Mouse (Mus musculus) gastrocnemius, postnatal 14 days (tissue): ENCODE results near the gene Npm1. TPM values are rescaled to one million over a fixed set of nuclear protein-coding genes. Genes with fewer than 3 reads are reported as not detected.

Experiments used
- DNase-seq: peaks from one replicate; pipeline ENCODE4 v3.0.0; 2021; ENCODE audit warnings: mixed read lengths
- intact Hi-C: fragments of 180-260 bp; cut with DNase I; formaldehyde crosslinking; loops from one replicate; pipeline ENCODE4 v1.15.1; 2025; ENCODE audit warnings: low total_unique reads
- total RNA-seq, 2 experiments: library from RNA; stranded (reverse); gene quantifications; 2 replicates each; pipeline ENCODE4 v1.2.3; 2021

Gene Npm1
- total RNA-seq, 2 experiments from 2014 or later, result 136 to 145 TPM

- intact Hi-C loops, result no loop called here
- no peak for DNase-seq
Observed at GRCm38 (mm10) chr11:33195061-33195460, 32.1 kb upstream of the Npm1 start.

DNA sequence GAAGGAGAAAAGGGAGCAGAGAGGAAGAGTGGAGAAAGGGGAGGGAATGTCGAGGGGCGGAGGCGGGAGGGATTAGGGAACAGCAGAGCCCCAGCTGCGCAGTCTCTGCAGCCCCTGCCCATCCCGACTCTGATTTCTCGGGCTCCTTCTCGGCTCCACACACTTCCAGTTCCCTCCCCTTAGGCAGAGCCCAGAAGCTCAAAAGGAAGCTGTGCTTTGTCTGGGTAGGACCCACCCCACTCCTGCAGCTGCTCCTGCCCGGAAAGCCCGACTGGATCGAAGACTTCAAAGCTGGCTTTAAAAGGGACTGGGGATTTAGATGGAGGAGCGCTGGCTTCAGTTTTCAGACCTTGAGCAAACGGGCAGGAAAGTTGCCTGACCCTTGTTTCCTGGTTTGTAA lies 30.7 kb upstream of the Npm1 start:
- DNase-seq, result no peak
- intact Hi-C loops, result no loop called here

DNA sequence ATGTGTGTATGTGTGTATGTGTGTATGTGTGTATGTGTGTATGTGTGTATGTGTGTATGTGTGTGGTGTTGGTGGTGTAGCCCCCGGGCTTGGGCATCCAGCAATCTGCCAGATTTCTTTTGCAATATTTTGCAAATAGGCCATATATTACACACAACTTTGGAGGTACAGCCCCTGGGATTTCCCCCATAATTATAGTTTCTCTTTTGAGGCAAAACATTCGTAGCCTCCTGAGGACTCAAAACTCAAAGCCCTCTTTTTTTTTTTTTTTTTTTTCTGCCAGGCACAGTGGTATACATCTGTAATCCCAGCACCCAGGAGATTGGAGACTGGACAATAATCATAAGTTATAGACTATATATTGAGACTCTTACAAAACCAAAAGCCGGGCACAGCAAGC lies 18.8 kb upstream of the Npm1 start:
- intact Hi-C loops, result no loop called here
- DNase-seq, result no peak

DNA sequence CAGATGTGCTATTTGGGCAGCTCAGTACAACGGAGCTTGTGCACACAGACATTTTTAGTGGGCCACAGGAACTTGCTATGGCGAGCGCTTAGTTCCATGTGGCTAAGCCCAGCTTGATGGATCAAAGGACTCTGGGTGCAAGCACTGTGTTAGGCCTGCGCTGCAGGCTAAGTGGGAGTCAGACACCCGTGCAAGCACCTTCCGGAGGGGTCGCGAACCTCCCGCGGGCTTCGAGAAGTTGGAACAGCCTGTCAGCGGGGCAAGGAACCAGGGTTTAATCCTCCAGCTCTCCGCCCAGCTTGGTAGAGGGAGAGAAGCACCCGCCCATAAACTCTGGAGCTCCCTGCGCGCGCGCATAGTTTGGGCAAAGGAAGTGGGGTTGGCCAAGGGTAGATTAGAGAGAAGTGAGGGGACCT lies 17.7 kb upstream of the Npm1 start:
- intact Hi-C loops, result no loop called here
- no peak for DNase-seq

DNA sequence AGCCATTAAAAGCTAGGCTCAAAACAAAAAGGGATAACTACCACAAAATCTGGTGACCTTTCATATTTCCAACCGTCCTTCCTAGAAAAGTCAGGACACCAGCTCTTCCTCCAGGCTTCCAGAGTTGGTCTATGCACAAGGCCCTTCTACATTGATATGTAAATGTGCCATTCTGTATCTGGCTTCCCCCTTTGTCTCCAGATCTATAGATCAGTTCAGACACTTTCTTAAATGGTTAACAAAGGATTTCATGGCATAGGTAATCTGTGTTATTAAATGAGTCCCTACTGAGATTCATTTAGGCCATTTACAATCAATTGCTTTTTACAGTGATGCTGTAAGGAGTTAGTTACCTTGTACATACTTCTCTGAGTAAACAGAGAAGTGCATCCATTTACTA lies 16.8 kb upstream of the Npm1 start:
- intact Hi-C loops, result loop anchor here (5.0 kb wide), 2 partner anchors 112 to 432 kb away; no protein-coding TSS in a partner anchor
- no peak for DNase-seq

DNA sequence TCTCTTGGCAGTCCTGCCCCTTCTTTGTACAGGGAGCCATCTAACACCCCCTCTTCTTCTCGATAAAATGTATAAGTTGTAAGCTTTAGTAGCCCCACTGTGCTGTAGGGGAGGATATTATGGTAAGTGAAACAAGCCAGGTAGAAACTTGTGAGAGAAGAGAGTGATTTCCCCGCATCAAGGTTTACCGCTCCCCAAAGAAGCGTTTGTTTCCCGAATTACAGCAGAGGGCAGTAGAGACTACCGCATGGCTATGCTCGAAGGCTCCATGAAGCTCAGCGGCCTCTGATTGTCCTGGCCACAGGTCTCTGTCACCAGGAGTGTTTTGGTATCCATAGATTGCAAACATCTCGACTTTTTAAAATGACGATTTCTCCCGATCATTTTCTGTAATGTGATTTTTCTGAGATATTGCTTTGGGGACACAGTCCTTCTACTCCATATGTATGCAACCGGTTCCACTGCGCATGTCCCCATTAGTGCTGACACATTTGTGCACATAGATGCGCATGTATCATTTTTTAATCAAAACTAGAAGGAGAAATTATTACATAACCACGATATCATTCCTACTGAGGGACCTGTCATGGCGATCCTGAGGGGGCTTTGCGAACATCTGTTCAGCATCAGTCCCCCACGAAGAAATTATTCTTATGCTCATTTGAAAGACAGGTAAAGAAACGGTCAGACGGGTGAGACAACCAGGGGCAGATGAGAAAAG lies 13.7 kb upstream of the Npm1 start:
- DNase-seq, result no peak
- intact Hi-C loops, result loop anchor here (5.0 kb wide), 2 partner anchors 116 to 436 kb away; no protein-coding TSS in a partner anchor

- intact Hi-C loops, result loop anchor here (5.0 kb wide), 2 partner anchors 117 to 437 kb away; no protein-coding TSS in a partner anchor
- DNase-seq, result no peak
Observed at GRCm38 (mm10) chr11:33175768-33176167, 12.8 kb upstream of the Npm1 start.

DNA sequence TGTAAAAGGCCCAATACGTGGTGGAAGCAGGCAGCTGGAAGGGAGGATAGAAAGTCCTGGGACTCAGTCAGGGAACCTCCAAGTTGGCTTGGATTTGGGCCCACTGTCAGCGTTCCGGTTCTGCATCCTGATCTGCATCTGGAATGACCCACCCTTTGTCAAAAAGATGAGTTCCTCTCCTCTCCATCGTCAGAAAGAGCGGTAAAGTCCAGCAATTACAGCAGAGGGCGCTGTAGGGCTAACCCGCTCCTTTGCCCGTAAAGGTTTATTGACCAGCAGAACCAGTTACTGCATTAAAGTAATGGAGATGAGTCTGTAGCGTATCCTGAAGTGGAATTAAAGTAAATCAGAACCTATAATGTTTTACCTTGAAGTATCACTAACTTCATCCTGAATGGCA lies 7.5 kb upstream of the Npm1 start:
- intact Hi-C loops, result no loop called here
- peak; percentile 37 for DNase-seq

- peak; percentile 72 for DNase-seq
- intact Hi-C loops, result no loop called here
Observed at GRCm38 (mm10) chr11:33162211-33162997, 602 bp downstream of the Npm1 start.

DNA sequence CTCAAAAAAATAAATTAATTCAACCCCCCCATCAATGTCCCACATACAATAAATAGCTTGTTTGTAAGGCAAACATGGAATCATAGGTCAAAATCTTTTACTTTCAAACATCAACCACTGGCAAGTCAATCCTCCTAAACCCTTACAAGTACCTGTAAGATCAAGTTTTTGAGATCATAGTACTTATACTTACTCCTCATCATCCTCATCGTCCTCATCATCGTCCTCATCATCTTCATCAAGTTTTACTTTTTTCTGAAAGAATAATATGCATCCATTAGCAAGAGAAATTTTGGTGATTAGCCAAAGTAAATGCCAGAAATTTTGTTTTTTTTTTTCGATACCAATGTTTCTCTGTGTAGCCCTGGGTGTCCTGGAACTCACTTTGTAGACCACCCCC lies 3.3 kb downstream of the Npm1 start:
- intact Hi-C loops, result no loop called here

GRCm38 (mm10) chr11:33157453-33158196 lies 5.4 kb downstream of the Npm1 start:
- intact Hi-C loops, result no loop called here
- no peak for DNase-seq

More for the DNA sequence above, 3.3 kb downstream of the Npm1 start:
- DNase-seq, result no peak

DNA sequence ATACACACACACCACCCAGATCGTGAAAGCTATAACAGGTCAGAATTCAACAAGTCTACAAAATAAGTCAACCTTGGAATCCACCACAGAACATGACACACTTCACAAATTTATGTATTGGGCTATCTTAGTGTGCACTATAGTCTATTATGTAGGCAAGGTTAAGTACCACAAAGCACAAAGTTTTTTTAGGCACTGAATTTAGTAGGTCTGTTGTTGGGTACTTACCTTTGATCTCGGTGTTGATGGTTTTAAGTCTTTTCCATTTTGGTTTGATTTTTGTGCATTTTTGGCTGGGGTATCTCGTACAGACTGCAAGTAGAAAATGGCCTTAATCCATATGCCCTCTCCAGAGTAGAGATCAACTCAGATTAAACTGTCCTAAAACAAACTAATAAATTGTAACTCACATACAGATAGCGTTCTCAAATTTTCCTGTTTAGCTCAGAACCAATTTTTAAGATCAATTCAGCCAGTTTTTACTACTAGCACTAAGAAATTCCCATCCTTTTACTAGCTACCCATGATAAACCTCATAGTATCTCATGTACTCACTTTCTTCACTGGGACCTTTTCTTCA lies 6.5 kb downstream of the Npm1 start:
- no peak for DNase-seq
- intact Hi-C loops, result no loop called here

GRCm38 (mm10) chr11:33154459-33154858 lies 8.5 kb downstream of the Npm1 start:
- intact Hi-C loops, result no loop called here
- DNase-seq, result no peak

DNA sequence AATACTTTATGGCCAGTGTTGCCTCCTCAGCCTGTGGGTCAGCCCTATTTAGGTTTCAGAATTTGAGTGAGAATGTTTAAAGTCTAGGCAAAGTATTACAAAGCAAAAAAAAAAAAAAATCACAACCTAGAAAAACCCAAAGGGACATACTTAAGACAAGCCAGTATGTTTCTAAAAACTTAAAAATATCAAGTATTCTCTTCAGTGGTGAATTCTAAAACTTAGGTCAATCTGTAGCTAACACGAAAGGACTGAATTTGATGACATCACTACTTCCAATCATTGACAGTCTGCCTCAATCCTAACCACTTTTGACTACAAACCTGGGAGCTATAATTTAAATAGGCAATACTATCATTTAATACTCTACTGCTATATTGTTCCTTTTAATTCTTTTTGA lies 10.0 kb downstream of the Npm1 start:
- intact Hi-C loops, result no loop called here
- DNase-seq, result no peak

DNA sequence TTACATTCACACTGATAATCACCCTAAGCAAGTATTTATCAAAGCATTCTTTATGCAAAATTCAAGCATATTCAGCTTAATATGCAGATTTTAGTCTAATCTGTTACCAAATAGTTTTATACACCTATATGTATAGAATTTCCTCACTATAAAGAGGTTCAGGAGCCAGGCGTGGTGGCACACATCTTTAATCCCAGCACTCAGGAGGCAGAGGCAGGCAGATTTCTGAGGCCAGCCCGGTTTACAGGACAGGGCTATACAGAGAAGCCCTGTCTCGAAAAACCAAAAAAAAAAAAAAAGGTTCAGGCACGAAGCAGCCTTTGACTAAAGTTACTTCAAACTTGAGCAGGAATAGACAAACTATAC lies 11.2 kb downstream of the Npm1 start:
- intact Hi-C loops, result no loop called here
- no peak for DNase-seq

DNA sequence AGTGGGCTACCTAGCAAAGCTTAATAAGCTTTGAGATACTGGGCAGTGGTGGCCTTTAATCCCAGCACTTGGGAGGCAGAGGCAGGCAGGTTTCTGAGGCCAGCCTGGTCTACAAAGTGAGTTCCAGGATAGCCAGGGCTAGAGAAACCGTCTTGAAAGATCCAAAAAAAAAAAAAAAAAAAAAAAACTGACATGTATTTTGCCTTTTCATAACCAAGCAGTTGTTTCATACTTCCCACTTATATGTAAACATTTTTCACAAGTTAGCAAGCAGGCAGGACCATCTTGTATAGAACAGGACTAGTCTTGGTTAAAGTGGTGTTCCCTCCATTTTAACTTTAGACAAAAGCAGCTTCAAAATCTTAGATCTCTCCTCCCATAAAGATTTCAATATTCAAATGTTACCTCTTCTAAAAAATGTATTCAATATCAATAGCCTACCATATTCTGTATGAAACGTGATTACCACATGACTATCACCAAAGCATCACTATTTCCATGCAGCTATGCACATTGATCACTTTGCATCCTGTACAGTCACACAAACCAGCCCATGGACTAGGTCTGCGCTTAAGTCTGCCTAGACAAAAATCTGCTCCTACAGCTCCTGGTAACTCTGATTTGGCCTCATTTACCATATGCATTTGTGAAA lies 11.8 kb downstream of the Npm1 start:
- DNase-seq, result no peak
- intact Hi-C loops, result no loop called here

- no peak for DNase-seq
- intact Hi-C loops, result no loop called here
Observed at GRCm38 (mm10) chr11:33150364-33150763, 12.6 kb downstream of the Npm1 start.

- no peak for DNase-seq
- intact Hi-C loops, result loop anchor here (10.0 kb wide), 2 partner anchors 345 to 525 kb away; no protein-coding TSS in a partner anchor
Observed at GRCm38 (mm10) chr11:33149453-33149852, 13.6 kb downstream of the Npm1 start.

DNA sequence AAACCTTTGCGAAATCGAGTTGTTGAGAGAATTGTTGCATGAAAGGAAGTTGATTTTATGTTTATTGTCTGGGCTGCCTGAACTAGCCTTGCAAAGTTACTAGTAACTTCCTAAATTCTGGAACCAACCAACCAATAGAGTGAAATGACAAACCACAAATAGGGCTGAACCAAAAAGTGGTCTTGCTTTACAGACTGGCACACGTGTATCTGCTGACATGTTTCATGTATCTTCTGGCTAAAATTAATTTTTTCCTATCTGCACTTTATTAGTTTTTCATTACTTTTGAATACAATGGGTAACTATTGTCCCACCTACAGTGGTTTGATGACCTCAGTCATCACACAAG lies 13.9 kb downstream of the Npm1 start:
- no peak for DNase-seq
- intact Hi-C loops, result loop anchor here (10.0 kb wide), 2 partner anchors 344 to 524 kb away; no protein-coding TSS in a partner anchor
